Mouse (Mus musculus) small intestine, adult 2 months (tissue): Measurements from ENCODE around the gene Hist1h1a.

Experiments used
- CTCF ChIP-seq: fragments of 200-500 bp; IDR thresholded peaks from 2 replicates; pipeline ENCODE4 v1.5.1; 2012; ENCODE audit warnings: low read depth, mild to moderate bottlenecking, control low read depth, inconsistent platforms, low read length, moderate library complexity, mixed read lengths; ENCODE audit not compliant: insufficient replicate concordance, insufficient read length; ENCODE audit errors: extremely low read depth
- POLR2A ChIP-seq: fragments of 200-500 bp; IDR thresholded peaks from 2 replicates; pipeline ENCODE4 v1.6.1; 2012; ENCODE audit warnings: low read depth, mild to moderate bottlenecking, control low read depth, inconsistent platforms, low read length, moderate library complexity

DNA sequence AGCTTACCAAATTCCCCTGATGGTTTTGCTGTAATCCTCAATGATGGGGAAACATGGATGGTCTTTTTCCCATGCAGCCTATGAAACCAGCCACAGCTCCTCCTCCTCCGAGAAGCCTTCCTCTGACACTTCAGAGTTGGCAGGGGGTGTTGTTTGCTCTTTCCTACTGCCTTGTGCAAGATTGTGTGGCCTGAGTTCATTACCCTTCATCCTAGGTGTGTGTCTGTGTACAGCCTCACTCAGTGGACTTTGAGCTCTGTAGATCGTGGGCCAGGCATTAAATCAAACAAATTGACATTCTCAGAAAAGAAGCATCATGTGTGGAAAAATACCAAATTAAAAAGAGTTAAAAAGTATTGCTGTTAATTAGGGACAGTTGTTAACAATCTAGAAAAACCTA, 41.1 kb downstream of the Hist1h1a start:
- TF ChIP-seq CTCF = no peak
- no peak for TF ChIP-seq POLR2A
